In genomic region chr5:113719221-113719661, GRCm38 (mm10) we compare ENCODE assay signal across 16 mouse cellular contexts. TPM values are rescaled to one million over a fixed set of nuclear protein-coding genes. Genes with fewer than 3 reads are reported as not detected.
DNase-seq lines count a peak whose midpoint lies in the region; ATAC-seq and TF ChIP-seq lines count a peak whose summit lies in the region.
"Had no signal": no experiment of that assay in that cellular context is flagged by ENCODE, and none has a peak within 500 bp of the region (broad histone marks: within the 10 kb centered on the region; RNA-seq: fewer than 3 reads in every experiment).

No protein-coding gene starts in this region.

- no peaks in the 10 kb centered on the region for H3K9me3 ChIP-seq in forebrain, embryonic 13.5 days (replicated peaks)
- H3K9me3 ChIP-seq in forebrain, embryonic 11.5 days (ENCODE audit: control insufficient read depth, low read length) = no peaks in the 10 kb centered on the region
- no peaks in the 10 kb centered on the region for H3K9me3 ChIP-seq in forebrain, postnatal 0 days (ENCODE audit: low read length)
- H3K9me3 ChIP-seq in neural tube, embryonic 15.5 days (replicated peaks) = no peaks in the 10 kb centered on the region
- H3K9me3 ChIP-seq: limb, embryonic 15.5 days had no signal

- H3K4me2 ChIP-seq in forebrain, embryonic 13.5 days = no peak overlapping the region
- H3K4me2 ChIP-seq in forebrain, embryonic 11.5 days (ENCODE audit: low read depth, low read length, severe bottlenecking) = no peak overlapping the region
- no peak overlapping the region for H3K4me2 ChIP-seq in forebrain, postnatal 0 days (ENCODE audit: low read depth)
- no peak overlapping the region for H3K4me2 ChIP-seq in neural tube, embryonic 15.5 days
- H3K4me2 ChIP-seq: limb, embryonic 15.5 days; lung, embryonic 14.5 days had no signal

- peak; percentile 52 for ATAC-seq in forebrain, embryonic 13.5 days
- no peak for ATAC-seq in forebrain, embryonic 11.5 days (replicated peaks; ENCODE audit: low FRiP score)
- ATAC-seq in forebrain, postnatal 0 days = no peak; the same call in 1 of the 2 replicates
- ATAC-seq in neural tube, embryonic 15.5 days (ENCODE audit: low FRiP score) = no peak
- no peak for ATAC-seq in erythroblast, adult 5-6 weeks (replicated peaks; ENCODE audit: low FRiP score, poor library complexity, severe bottlenecking)

- DNase-seq in forebrain, embryonic 11.5 days (ENCODE audit: low spot score) = no peak
- peak; percentile 15 for DNase-seq in right cerebral cortex, postnatal 4 days
- no peak for DNase-seq in right cerebral cortex, postnatal 14 days
- DNase-seq in forebrain, postnatal 0 days = peak; percentile 60
- DNase-seq in gastrocnemius, postnatal 25 days = no peak
- DNase-seq: embryo, embryonic 11 days; heart, adult 11 months; heart, postnatal 10 days; kidney, adult 11 months; kidney, postnatal 14 days; lung, embryonic 14.5 days had no signal

- no peak overlapping the region for H3K4me3 ChIP-seq in forebrain, embryonic 13.5 days
- no peak overlapping the region for H3K4me3 ChIP-seq in forebrain, embryonic 11.5 days (ENCODE audit: low read depth, low read length)
- H3K4me3 ChIP-seq in forebrain, postnatal 0 days (ENCODE audit: low read depth, low read length) = no peak overlapping the region
- H3K4me3 ChIP-seq in neural tube, embryonic 15.5 days (replicated peaks) = no peak overlapping the region
- H3K4me3 ChIP-seq: limb, embryonic 15.5 days had no signal

- 53% methylated on average over 8 of the region's 8 CpGs for whole genome bisulfite sequencing in forebrain, embryonic 13.5 days
- 79% methylated on average over 8 of the region's 8 CpGs for WGBS in forebrain, embryonic 11.5 days
- 31% methylated on average over 8 of the region's 8 CpGs for WGBS in forebrain, postnatal 0 days
- 62% methylated on average over 8 of the region's 8 CpGs for WGBS in neural tube, embryonic 15.5 days

- no peaks in the 10 kb centered on the region for H3K36me3 ChIP-seq in forebrain, embryonic 13.5 days (ENCODE audit: poor library complexity, severe bottlenecking)
- H3K36me3 ChIP-seq in forebrain, embryonic 11.5 days (ENCODE audit: control insufficient read depth, insufficient read depth, low read length) = no peaks in the 10 kb centered on the region
- H3K36me3 ChIP-seq in forebrain, postnatal 0 days (ENCODE audit: insufficient read depth) = no peaks in the 10 kb centered on the region
- no peaks in the 10 kb centered on the region for H3K36me3 ChIP-seq in neural tube, embryonic 15.5 days
- H3K36me3 ChIP-seq: limb, embryonic 15.5 days had no signal

- no peak overlapping the region for H3K9ac ChIP-seq in forebrain, embryonic 13.5 days
- no peak overlapping the region for H3K9ac ChIP-seq in forebrain, embryonic 11.5 days (ENCODE audit: low read length)
- H3K9ac ChIP-seq in forebrain, postnatal 0 days = no peak overlapping the region
- H3K9ac ChIP-seq in neural tube, embryonic 15.5 days (replicated peaks) = no peak overlapping the region; the same call in 1 of the 2 replicates
- H3K9ac ChIP-seq: limb, embryonic 15.5 days; lung, embryonic 14.5 days had no signal

- TF ChIP-seq CTCF in forebrain, postnatal 0 days (IDR thresholded peaks at IDR 0.05; ENCODE audit: low read depth) = no peak

- H3K4me1 ChIP-seq in forebrain, embryonic 13.5 days = peaks cover 44% of the 10 kb centered on the region
- 0 out of 2 replicates have a peak, but pooled peaks cover 2% of the 10 kb centered on the region for H3K4me1 ChIP-seq in forebrain, embryonic 11.5 days (replicated peaks; ENCODE audit: control insufficient read depth, insufficient read depth, low read length)
- H3K4me1 ChIP-seq in forebrain, postnatal 0 days (ENCODE audit: insufficient read depth) = peaks cover 17% of the 10 kb centered on the region
- H3K4me1 ChIP-seq in neural tube, embryonic 15.5 days = peaks cover 49% of the 10 kb centered on the region

- H3K27me3 ChIP-seq in forebrain, embryonic 13.5 days = no peaks in the 10 kb centered on the region
- H3K27me3 ChIP-seq in forebrain, embryonic 11.5 days (ENCODE audit: control insufficient read depth, insufficient read depth, low read length) = no peaks in the 10 kb centered on the region
- no peaks in the 10 kb centered on the region for H3K27me3 ChIP-seq in forebrain, postnatal 0 days (ENCODE audit: insufficient read depth, low read length)
- no peaks in the 10 kb centered on the region for H3K27me3 ChIP-seq in neural tube, embryonic 15.5 days (replicated peaks)
- H3K27me3 ChIP-seq: limb, embryonic 15.5 days had no signal

- peak overlapping the region; percentile 94 for H3K27ac ChIP-seq in forebrain, embryonic 13.5 days
- no peak overlapping the region; the same call in 1 of the 2 replicates for H3K27ac ChIP-seq in forebrain, embryonic 11.5 days (ENCODE audit: low read depth, low read length)
- H3K27ac ChIP-seq in forebrain, postnatal 0 days (ENCODE audit: low read depth, low read length) = peak overlapping the region; percentile 66
- H3K27ac ChIP-seq in neural tube, embryonic 15.5 days (replicated peaks) = peak overlapping the region; percentile 37; the same call in 1 of the 2 replicates
- H3K27ac ChIP-seq: limb, embryonic 15.5 days had no signal

RNA-seq across cellular contexts. Expression of gene 1700069L16Rik, which starts 5.3 kb away (rescaled TPM):
- polyA plus RNA-seq in forebrain, embryonic 13.5 days (2015; fragmentation: Nextera tagmentation; extraction: Ambion mirVana) = not detected in 2 replicates
- polyA plus RNA-seq in forebrain, embryonic 11.5 days (2014; fragmentation: Nextera tagmentation; extraction: Ambion mirVana) = not detected in 2 replicates
- total RNA-seq in forebrain, postnatal 0 days (2014; rRNA removed) = not detected in 2 replicates
- polyA plus RNA-seq in forebrain, postnatal 0 days (2015; fragmentation: Nextera tagmentation; extraction: Ambion mirVana) = not detected in 2 replicates
- not detected in 2 replicates for polyA plus RNA-seq in neural tube, embryonic 15.5 days (2015; fragmentation: Nextera tagmentation; extraction: Ambion mirVana)
- total RNA-seq in gastrocnemius, postnatal 25 days (2021) = not detected
- not detected in 2 replicates for total RNA-seq in erythroblast, adult 5-6 weeks (2015; ENCODE audit: low replicate concordance)
- not detected in 2 replicates for total RNA-seq in erythroblast, adult 5-6 weeks (2017; ENCODE audit: low replicate concordance)
- total RNA-seq: heart, postnatal 10 days; megakaryocyte progenitor cell, adult 5-6 weeks had no signal
- polyA plus RNA-seq: limb, embryonic 15.5 days; lung, embryonic 14.5 days had no signal

RNA-seq across cellular contexts. Expression of gene Ficd, which starts 16.4 kb away (rescaled TPM):
- polyA plus RNA-seq in forebrain, embryonic 13.5 days (2015; fragmentation: Nextera tagmentation; extraction: Ambion mirVana) = 5.6 and 5.8 TPM in 2 replicates
- polyA plus RNA-seq in forebrain, embryonic 11.5 days (2014; fragmentation: Nextera tagmentation; extraction: Ambion mirVana) = 3.4 and 4.6 TPM in 2 replicates
- 9.2 TPM in 2 replicates for total RNA-seq in forebrain, postnatal 0 days (2014; rRNA removed)
- polyA plus RNA-seq in forebrain, postnatal 0 days (2015; fragmentation: Nextera tagmentation; extraction: Ambion mirVana) = 6.9 and 8.0 TPM in 2 replicates
- polyA plus RNA-seq in neural tube, embryonic 15.5 days (2015; fragmentation: Nextera tagmentation; extraction: Ambion mirVana) = 9.6 and 11.1 TPM in 2 replicates
- total RNA-seq in gastrocnemius, postnatal 25 days (2021) = 1 to 10 TPM; 4.8 to 5.9 TPM
- 1.3 TPM in 1 of 2 replicates, not detected in the other for total RNA-seq in erythroblast, adult 5-6 weeks (2015; ENCODE audit: low replicate concordance)
- 0.56 and 0.94 TPM in 2 replicates for total RNA-seq in erythroblast, adult 5-6 weeks (2017; ENCODE audit: low replicate concordance)

RNA-seq across cellular contexts. Expression of gene Sart3, which starts 53.1 kb away (rescaled TPM):
- polyA plus RNA-seq in forebrain, embryonic 13.5 days (2015; fragmentation: Nextera tagmentation; extraction: Ambion mirVana) = 57.2 and 59.9 TPM in 2 replicates
- 77.5 and 81.8 TPM in 2 replicates for polyA plus RNA-seq in forebrain, embryonic 11.5 days (2014; fragmentation: Nextera tagmentation; extraction: Ambion mirVana)
- total RNA-seq in forebrain, postnatal 0 days (2014; rRNA removed) = 47.4 and 54.0 TPM in 2 replicates
- polyA plus RNA-seq in forebrain, postnatal 0 days (2015; fragmentation: Nextera tagmentation; extraction: Ambion mirVana) = 21.6 and 28.5 TPM in 2 replicates
- polyA plus RNA-seq in neural tube, embryonic 15.5 days (2015; fragmentation: Nextera tagmentation; extraction: Ambion mirVana) = 40.7 and 42.3 TPM in 2 replicates
- total RNA-seq in gastrocnemius, postnatal 25 days (2021) = 1 to 10 TPM; 5.8 to 8.2 TPM
- 4.0 and 6.1 TPM in 2 replicates for total RNA-seq in erythroblast, adult 5-6 weeks (2015; ENCODE audit: low replicate concordance)
- 13.8 and 23.1 TPM in 2 replicates for total RNA-seq in erythroblast, adult 5-6 weeks (2017; ENCODE audit: low replicate concordance)

RNA-seq across cellular contexts. Expression of gene Iscu, which starts 53.3 kb away (rescaled TPM):
- 97.3 and 104 TPM in 2 replicates for polyA plus RNA-seq in forebrain, embryonic 13.5 days (2015; fragmentation: Nextera tagmentation; extraction: Ambion mirVana)
- polyA plus RNA-seq in forebrain, embryonic 11.5 days (2014; fragmentation: Nextera tagmentation; extraction: Ambion mirVana) = 99.4 and 105 TPM in 2 replicates
- 67.2 and 88.2 TPM in 2 replicates for total RNA-seq in forebrain, postnatal 0 days (2014; rRNA removed)
- 98.9 and 119 TPM in 2 replicates for polyA plus RNA-seq in forebrain, postnatal 0 days (2015; fragmentation: Nextera tagmentation; extraction: Ambion mirVana)
- polyA plus RNA-seq in neural tube, embryonic 15.5 days (2015; fragmentation: Nextera tagmentation; extraction: Ambion mirVana) = 88.6 and 90.9 TPM in 2 replicates
- 100 to 1,000 TPM; 126 to 135 TPM for total RNA-seq in gastrocnemius, postnatal 25 days (2021)
- 137 and 178 TPM in 2 replicates for total RNA-seq in erythroblast, adult 5-6 weeks (2015; ENCODE audit: low replicate concordance)
- 139 and 170 TPM in 2 replicates for total RNA-seq in erythroblast, adult 5-6 weeks (2017; ENCODE audit: low replicate concordance)

Comparison
In these comparisons a context has a peak if more than half of its experiments do, and no peak if none do; other contexts are left out.
1. DNase-seq: peak in right cerebral cortex, postnatal 4 days (single experiment) and forebrain, postnatal 0 days (single experiment); none in forebrain, embryonic 11.5 days (single experiment), right cerebral cortex, postnatal 14 days (single experiment) and gastrocnemius, postnatal 25 days (single experiment).